Mouse (Mus musculus): ENCODE results near the gene Fem1b.

DNA sequence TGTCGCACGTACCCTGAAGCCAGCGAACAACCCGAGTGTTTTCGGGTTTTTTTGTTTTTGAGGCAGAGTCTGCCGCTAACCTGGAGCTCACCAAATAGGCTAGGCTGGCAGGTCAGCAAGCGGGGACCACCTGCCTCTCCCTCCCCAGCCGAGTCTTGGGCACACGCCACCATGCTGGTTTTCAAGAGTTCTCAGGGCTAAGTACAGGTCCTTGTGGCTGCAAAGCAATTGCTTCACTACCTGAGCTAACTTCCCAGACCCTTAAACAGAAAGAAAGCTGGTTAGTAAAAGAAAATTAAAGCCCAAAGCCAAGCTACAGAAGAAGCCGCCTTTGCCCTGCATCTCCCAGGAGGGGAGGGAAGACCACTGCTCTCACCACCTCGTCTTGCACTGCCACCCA, 61.4 kb downstream of the Fem1b start:
- TF ChIP-seq CTCF (IDR thresholded peaks at IDR 0.05; ENCODE audit: extremely low read depth, insufficient read length, insufficient replicate concordance, low read depth, low read length), result no peak
- TF ChIP-seq POLR2A (IDR thresholded peaks at IDR 0.05; ENCODE audit: low read depth, low read length), result no peak
